Mouse (Mus musculus): Measurements from ENCODE around the gene Tkfc. TPM values are rescaled to one million over a fixed set of nuclear protein-coding genes. Genes with fewer than 3 reads are reported as not detected.

Gene Tkfc
- polyA plus RNA-seq, 1 experiment from 2014 or later: 24.5 TPM

- WGBS: 95% methylated on average over 6 of the region's 6 CpGs
- ATAC-seq (ENCODE audit: insufficient number of reproducible peaks, low FRiP score, low TSS enrichment, low read depth) (no peak), DNase-seq (ENCODE audit: low spot score) (no peak)
- Histone ChIP-seq H3K9ac (ENCODE audit: low read length) (no peak overlapping the region), H3K27me3 (ENCODE audit: control insufficient read depth, insufficient read depth, low read length) (no peaks in the 10 kb centered on the region), H3K36me3 (ENCODE audit: control insufficient read depth, insufficient read depth, low read length) (no peaks in the 10 kb centered on the region; the same call in 1 of the 2 replicates), H3K9me3 (ENCODE audit: control insufficient read depth, low read length) (no peaks in the 10 kb centered on the region), H3K4me1 (ENCODE audit: control insufficient read depth, insufficient read depth, low read length) (no peaks in the 10 kb centered on the region), H3K4me3 (ENCODE audit: low read depth, low read length) (no peak overlapping the region), H3K27ac (replicated peaks; ENCODE audit: low read depth, low read length) (no peak overlapping the region), H3K4me2 (ENCODE audit: low read depth, severe bottlenecking) (no peak overlapping the region)
These were observed 13.6 kb downstream of the Tkfc start for GRCm38 (mm10) chr19:10591659-10592377.

GRCm38 (mm10) chr19:10590301-10590700 lies 15.2 kb downstream of the Tkfc start:
- Histone ChIP-seq H3K4me2 (ENCODE audit: low read depth, severe bottlenecking) (no peak overlapping the region), H3K36me3 (ENCODE audit: control insufficient read depth, insufficient read depth, low read length) (no peaks in the 10 kb centered on the region; the same call in 1 of the 2 replicates), H3K4me1 (ENCODE audit: control insufficient read depth, insufficient read depth, low read length) (no peaks in the 10 kb centered on the region), H3K27me3 (ENCODE audit: control insufficient read depth, insufficient read depth, low read length) (no peaks in the 10 kb centered on the region), H3K9ac (ENCODE audit: low read length) (no peak overlapping the region), H3K27ac (replicated peaks; ENCODE audit: low read depth, low read length) (no peak overlapping the region), H3K9me3 (ENCODE audit: control insufficient read depth, low read length) (no peaks in the 10 kb centered on the region), H3K4me3 (ENCODE audit: low read depth, low read length) (no peak overlapping the region)
- 75% methylated on average over 3 of the region's 3 CpGs for WGBS
- DNase-seq (ENCODE audit: low spot score): no peak
- no peak for ATAC-seq (ENCODE audit: insufficient number of reproducible peaks, low FRiP score, low TSS enrichment, low read depth)

DNA sequence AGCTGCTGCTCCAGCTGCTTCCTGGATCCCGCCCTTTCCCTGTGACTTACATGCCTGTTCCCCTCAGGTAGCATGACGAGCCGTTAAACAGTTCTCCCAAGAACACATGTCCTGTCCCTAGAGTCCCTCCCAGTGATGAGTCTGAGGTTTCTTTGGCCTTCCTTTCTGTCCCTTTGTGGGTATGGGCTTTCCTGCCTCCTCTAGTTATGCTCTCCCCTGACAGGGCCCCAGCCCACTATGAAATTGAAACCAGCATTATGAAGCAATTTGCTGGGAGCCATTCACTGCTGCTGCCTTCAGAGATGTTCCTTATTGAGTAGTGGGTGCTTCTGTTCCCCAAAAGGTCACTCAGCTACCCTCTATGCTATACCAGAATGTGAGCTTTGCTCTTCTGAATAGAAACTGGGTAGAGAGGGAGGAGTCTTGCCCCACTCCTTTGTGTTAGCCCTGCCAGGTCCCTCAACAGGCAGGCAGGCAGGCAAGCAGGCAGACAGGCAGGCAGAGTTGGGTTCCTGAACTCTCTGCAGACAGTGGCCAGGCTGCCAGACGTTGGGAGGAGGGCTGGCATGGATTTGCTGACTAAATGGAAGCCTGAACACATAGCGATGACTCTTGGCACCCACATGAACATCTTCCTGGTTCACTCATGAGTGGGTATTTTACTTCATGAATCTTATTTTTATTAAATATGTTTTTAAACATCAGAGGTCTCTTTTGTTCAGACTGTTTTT lies 16.2 kb downstream of the Tkfc start:
- Histone ChIP-seq H3K9ac (ENCODE audit: low read length) (no peak overlapping the region), H3K27ac (replicated peaks; ENCODE audit: low read depth, low read length) (no peak overlapping the region), H3K4me2 (ENCODE audit: low read depth, severe bottlenecking) (no peak overlapping the region), H3K27me3 (ENCODE audit: control insufficient read depth, insufficient read depth, low read length) (no peaks in the 10 kb centered on the region), H3K4me3 (ENCODE audit: low read depth, low read length) (no peak overlapping the region), H3K36me3 (ENCODE audit: control insufficient read depth, insufficient read depth, low read length) (no peaks in the 10 kb centered on the region; the same call in 1 of the 2 replicates), H3K9me3 (ENCODE audit: control insufficient read depth, low read length) (no peaks in the 10 kb centered on the region), H3K4me1 (ENCODE audit: control insufficient read depth, insufficient read depth, low read length) (no peaks in the 10 kb centered on the region)
- WGBS: 77% methylated on average over 5 of the region's 5 CpGs
- DNase-seq (ENCODE audit: low spot score) (no peak), ATAC-seq (ENCODE audit: insufficient number of reproducible peaks, low FRiP score, low TSS enrichment, low read depth) (no peak)

DNA sequence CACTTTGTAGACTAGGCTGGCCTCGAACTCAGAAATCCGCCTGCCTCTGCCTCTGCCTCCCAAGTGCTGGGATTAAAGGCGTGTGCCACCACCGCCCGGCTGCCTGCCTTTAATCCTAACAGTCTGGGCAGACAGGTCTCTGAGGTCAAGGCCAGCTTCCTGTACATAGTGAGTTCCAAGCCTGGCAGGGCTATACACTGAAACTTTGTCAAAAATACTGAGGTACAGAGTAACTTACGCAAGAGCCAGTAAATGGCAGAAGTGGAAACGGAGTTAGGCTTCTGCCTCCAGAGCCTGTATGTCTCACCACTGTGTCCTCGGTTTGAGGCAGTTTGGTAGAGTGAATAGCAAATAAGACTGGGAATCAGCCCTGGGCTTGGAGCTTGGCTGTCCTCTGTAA lies 18.2 kb downstream of the Tkfc start:
- Histone ChIP-seq H3K9ac (ENCODE audit: low read length) (no peak overlapping the region), H3K36me3 (ENCODE audit: control insufficient read depth, insufficient read depth, low read length) (no peaks in the 10 kb centered on the region), H3K4me3 (ENCODE audit: low read depth, low read length) (no peak overlapping the region), H3K27ac (replicated peaks; ENCODE audit: low read depth, low read length) (no peak overlapping the region), H3K4me2 (ENCODE audit: low read depth, severe bottlenecking) (no peak overlapping the region), H3K9me3 (ENCODE audit: control insufficient read depth, low read length) (no peaks in the 10 kb centered on the region), H3K27me3 (ENCODE audit: control insufficient read depth, insufficient read depth, low read length) (no peaks in the 10 kb centered on the region), H3K4me1 (ENCODE audit: control insufficient read depth, insufficient read depth, low read length) (no peaks in the 10 kb centered on the region)
- no peak for DNase-seq (ENCODE audit: low spot score)
- WGBS: 81% methylated on average over 8 of the region's 8 CpGs
- no peak for ATAC-seq (ENCODE audit: insufficient number of reproducible peaks, low FRiP score, low TSS enrichment, low read depth)

DNA sequence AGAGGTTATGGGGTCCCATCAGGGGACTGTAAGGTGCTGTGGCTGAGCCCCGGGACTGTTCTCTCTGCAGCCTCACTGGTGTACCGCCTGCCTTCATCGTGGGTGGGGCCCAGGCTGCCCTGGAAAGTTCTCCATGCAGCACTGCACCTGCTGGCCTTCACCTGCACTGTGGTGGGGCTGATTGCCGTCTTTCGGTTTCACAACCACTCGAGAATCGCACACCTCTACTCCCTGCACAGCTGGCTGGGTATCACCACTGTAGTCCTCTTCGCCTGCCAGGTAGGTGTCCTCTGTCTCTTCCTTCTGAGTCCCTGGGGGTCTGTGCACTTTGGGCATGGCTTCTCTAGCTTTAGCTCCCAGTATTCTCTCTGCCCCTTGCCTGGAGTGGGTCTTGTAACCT lies 20.3 kb downstream of the Tkfc start:
- Histone ChIP-seq H3K27me3 (ENCODE audit: control insufficient read depth, insufficient read depth, low read length) (no peaks in the 10 kb centered on the region), H3K4me2 (ENCODE audit: low read depth, severe bottlenecking) (no peak overlapping the region), H3K36me3 (ENCODE audit: control insufficient read depth, insufficient read depth, low read length) (no peaks in the 10 kb centered on the region), H3K27ac (replicated peaks; ENCODE audit: low read depth, low read length) (no peak overlapping the region), H3K4me3 (ENCODE audit: low read depth, low read length) (no peak overlapping the region), H3K9me3 (ENCODE audit: control insufficient read depth, low read length) (no peaks in the 10 kb centered on the region), H3K4me1 (ENCODE audit: control insufficient read depth, insufficient read depth, low read length) (no peaks in the 10 kb centered on the region), H3K9ac (ENCODE audit: low read length) (no peak overlapping the region)
- no peak for ATAC-seq (ENCODE audit: insufficient number of reproducible peaks, low FRiP score, low TSS enrichment, low read depth)
- 88% methylated on average over 8 of the region's 8 CpGs for WGBS
- DNase-seq (ENCODE audit: low spot score): no peak

DNA sequence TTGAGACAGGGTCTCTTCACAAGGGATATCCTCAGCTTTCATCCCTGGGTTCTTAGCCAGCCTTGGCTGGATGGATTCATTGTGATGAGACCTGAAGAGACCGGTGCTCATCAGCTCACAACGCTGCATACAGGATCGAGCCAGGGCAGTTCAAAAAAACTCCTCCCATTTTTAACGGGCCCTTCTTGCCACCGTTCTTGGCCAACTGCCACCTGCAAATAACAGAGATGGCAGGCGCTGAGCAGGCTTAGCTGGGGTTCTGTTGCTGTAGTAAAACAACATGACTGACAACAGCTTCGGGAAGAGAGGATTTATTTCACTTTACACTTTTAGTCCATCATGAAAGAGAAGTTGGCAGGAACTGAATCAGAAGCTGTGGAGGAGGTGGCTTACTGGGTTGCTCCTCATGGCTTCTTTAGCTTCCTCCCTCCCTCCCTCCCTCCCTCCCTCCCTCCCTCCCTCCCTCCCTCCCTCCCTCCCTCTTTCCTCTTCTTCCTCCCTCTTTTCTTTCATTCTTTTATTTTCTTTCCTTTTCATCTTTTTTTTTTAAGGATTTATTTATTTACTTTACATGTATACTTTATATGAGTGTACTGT lies 21.8 kb downstream of the Tkfc start:
- DNase-seq (ENCODE audit: low spot score) (no peak), ATAC-seq (ENCODE audit: insufficient number of reproducible peaks, low FRiP score, low TSS enrichment, low read depth) (no peak)
- 78% methylated on average over 7 of the region's 7 CpGs for WGBS

DNA sequence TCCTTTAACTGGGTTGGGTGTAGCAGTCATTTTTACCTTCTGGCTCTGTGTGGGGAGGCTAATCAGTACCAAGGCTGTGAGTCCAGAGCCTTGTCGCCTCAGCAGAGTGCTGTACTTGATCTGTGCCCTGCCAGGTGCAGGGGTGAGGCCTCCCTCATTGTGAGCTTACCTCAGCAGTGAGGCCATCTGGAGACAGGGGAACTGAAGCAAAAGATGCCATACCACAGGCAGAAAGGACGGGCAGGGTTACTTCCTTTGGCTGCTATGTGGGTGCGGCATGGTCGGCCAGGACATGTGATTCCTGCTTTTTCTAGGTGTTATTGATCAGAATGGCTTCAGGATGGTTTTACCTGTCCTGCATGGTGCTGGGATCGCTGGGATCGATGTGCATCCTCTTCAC lies 23.5 kb downstream of the Tkfc start:
- H3K27me3 ChIP-seq (ENCODE audit: control insufficient read depth, insufficient read depth, low read length): no peaks in the 10 kb centered on the region
- no peak overlapping the region for H3K4me3 ChIP-seq (ENCODE audit: low read depth, low read length)
- H3K4me1 ChIP-seq (ENCODE audit: control insufficient read depth, insufficient read depth, low read length): peaks cover 2% of the 10 kb centered on the region; the same call in 1 of the 2 replicates
- no peak overlapping the region for H3K9ac ChIP-seq (ENCODE audit: low read length)
- H3K4me2 ChIP-seq (ENCODE audit: low read depth, severe bottlenecking): no peak overlapping the region
- DNase-seq (ENCODE audit: low spot score) (no peak), ATAC-seq (ENCODE audit: insufficient number of reproducible peaks, low FRiP score, low TSS enrichment, low read depth) (no peak)
- no peak overlapping the region for H3K27ac ChIP-seq (replicated peaks; ENCODE audit: low read depth, low read length)
- H3K36me3 ChIP-seq (ENCODE audit: control insufficient read depth, insufficient read depth, low read length): no peaks in the 10 kb centered on the region
- H3K9me3 ChIP-seq (ENCODE audit: control insufficient read depth, low read length): no peaks in the 10 kb centered on the region
- WGBS: 82% methylated on average over 6 of the region's 6 CpGs

More for the DNA sequence above, 21.8 kb downstream of the Tkfc start:
- H3K4me2 ChIP-seq (ENCODE audit: low read depth, severe bottlenecking): no peak overlapping the region
- no peak overlapping the region for H3K4me3 ChIP-seq (ENCODE audit: low read depth, low read length)
- H3K27ac ChIP-seq (replicated peaks; ENCODE audit: low read depth, low read length): no peak overlapping the region
- no peaks in the 10 kb centered on the region for H3K4me1 ChIP-seq (ENCODE audit: control insufficient read depth, insufficient read depth, low read length)
- no peaks in the 10 kb centered on the region for H3K9me3 ChIP-seq (ENCODE audit: control insufficient read depth, low read length)
- no peaks in the 10 kb centered on the region for H3K27me3 ChIP-seq (ENCODE audit: control insufficient read depth, insufficient read depth, low read length)
- no peaks in the 10 kb centered on the region for H3K36me3 ChIP-seq (ENCODE audit: control insufficient read depth, insufficient read depth, low read length)
- H3K9ac ChIP-seq (ENCODE audit: low read length): no peak overlapping the region

- ATAC-seq (ENCODE audit: insufficient number of reproducible peaks, low FRiP score, low TSS enrichment, low read depth): no peak
- Histone ChIP-seq H3K4me3 (ENCODE audit: low read depth, low read length) (no peak overlapping the region), H3K36me3 (ENCODE audit: control insufficient read depth, insufficient read depth, low read length) (no peaks in the 10 kb centered on the region), H3K27ac (replicated peaks; ENCODE audit: low read depth, low read length) (no peak overlapping the region), H3K9me3 (ENCODE audit: control insufficient read depth, low read length) (no peaks in the 10 kb centered on the region), H3K9ac (ENCODE audit: low read length) (no peak overlapping the region), H3K4me1 (ENCODE audit: control insufficient read depth, insufficient read depth, low read length) (peaks cover 5% of the 10 kb centered on the region; the same call in 1 of the 2 replicates), H3K27me3 (ENCODE audit: control insufficient read depth, insufficient read depth, low read length) (no peaks in the 10 kb centered on the region), H3K4me2 (ENCODE audit: low read depth, severe bottlenecking) (no peak overlapping the region)
- 85% methylated on average over 3 of the region's 3 CpGs for WGBS
- no peak for DNase-seq (ENCODE audit: low spot score)
These were observed 24.7 kb downstream of the Tkfc start for GRCm38 (mm10) chr19:10580761-10581160.
